Mouse (Mus musculus): ENCODE data around the gene Rnd1.

Rnd1 gene

GRCm38 (mm10) chr15:98676940-98677728 lies at the start of gene Rnd1:
Rnd1 (minus strand) TSS chr15:98677461.
- in situ Hi-C loops (cut with MboI, MseI): no loop called here

GRCm38 (mm10) chr15:98726746-98727145 lies 49.5 kb upstream of the Rnd1 start:
- in situ Hi-C loops (cut with MboI, MseI): loop anchor here (5.0 kb wide), 1 partner anchor 306 kb away; no protein-coding TSS in a partner anchor

GRCm38 (mm10) chr15:98726079-98726478 lies 48.8 kb upstream of the Rnd1 start:
- in situ Hi-C loops (cut with MboI, MseI): loop anchor here (5.0 kb wide), 1 partner anchor 306 kb away; no protein-coding TSS in a partner anchor

GRCm38 (mm10) chr15:98724441-98724840 lies 47.2 kb upstream of the Rnd1 start:
- in situ Hi-C loops (cut with MboI, MseI): no loop called here

GRCm38 (mm10) chr15:98722854-98723253 lies 45.6 kb upstream of the Rnd1 start:
- in situ Hi-C loops (cut with MboI, MseI): no loop called here

GRCm38 (mm10) chr15:98722191-98722590 lies 44.9 kb upstream of the Rnd1 start:
- in situ Hi-C loops (cut with MboI, MseI): no loop called here

- in situ Hi-C loops (cut with MboI, MseI): loop anchor here (5.0 kb wide), 1 partner anchor 130 kb away; no protein-coding TSS in a partner anchor
These were observed 40.0 kb upstream of the Rnd1 start for GRCm38 (mm10) chr15:98717301-98717700.

- in situ Hi-C loops (cut with MboI, MseI): no loop called here
These were observed 37.0 kb upstream of the Rnd1 start for GRCm38 (mm10) chr15:98714230-98714652.

GRCm38 (mm10) chr15:98710442-98710841 lies 33.2 kb upstream of the Rnd1 start:
- in situ Hi-C loops (cut with MboI, MseI): no loop called here

- in situ Hi-C loops (cut with MboI, MseI): loop anchor here (5.0 kb wide), 2 partner anchors 36 to 89 kb away; no protein-coding TSS in a partner anchor
These were observed 30.6 kb upstream of the Rnd1 start, which contains the start of gene Ccdc65 for GRCm38 (mm10) chr15:98707766-98708372. Ccdc65 (plus strand) TSS chr15:98708207.

GRCm38 (mm10) chr15:98704312-98704711 lies 27.1 kb upstream of the Rnd1 start:
- in situ Hi-C loops (cut with MboI, MseI): no loop called here

- in situ Hi-C loops (cut with MboI, MseI): loop anchor here (10.0 kb wide), 1 partner anchor 525 kb away; no protein-coding TSS in a partner anchor
These were observed 22.2 kb upstream of the Rnd1 start for GRCm38 (mm10) chr15:98699190-98700105.

GRCm38 (mm10) chr15:98696216-98696615 lies 19.0 kb upstream of the Rnd1 start:
- in situ Hi-C loops (cut with MboI, MseI): loop anchor here (10.0 kb wide), 1 partner anchor 521 kb away; no protein-coding TSS in a partner anchor

- in situ Hi-C loops (cut with MboI, MseI): loop anchor here (10.0 kb wide), 1 partner anchor 521 kb away; no protein-coding TSS in a partner anchor
These were observed 18.5 kb upstream of the Rnd1 start for GRCm38 (mm10) chr15:98695726-98696125.

- in situ Hi-C loops (cut with MboI, MseI): loop anchor here (5.0 to 10.0 kb wide), 2 partner anchors 40 to 517 kb away; no protein-coding TSS in a partner anchor
These were observed 15.0 kb upstream of the Rnd1 start for GRCm38 (mm10) chr15:98692171-98692715.

- in situ Hi-C loops (cut with MboI, MseI): loop anchor here (5.0 to 10.0 kb wide), 2 partner anchors 39 to 517 kb away; no protein-coding TSS in a partner anchor
These were observed 14.4 kb upstream of the Rnd1 start for GRCm38 (mm10) chr15:98691486-98692147.

GRCm38 (mm10) chr15:98689682-98690081 lies 12.4 kb upstream of the Rnd1 start:
- in situ Hi-C loops (cut with MboI, MseI): loop anchor here (5.0 to 10.0 kb wide), 2 partner anchors 37 to 515 kb away; no protein-coding TSS in a partner anchor

- in situ Hi-C loops (cut with MboI, MseI): no loop called here
These were observed 8.7 kb upstream of the Rnd1 start for GRCm38 (mm10) chr15:98685926-98686325.

- in situ Hi-C loops (cut with MboI, MseI): no loop called here
These were observed 6.5 kb upstream of the Rnd1 start for GRCm38 (mm10) chr15:98683746-98684145.

GRCm38 (mm10) chr15:98683177-98683576 lies 5.9 kb upstream of the Rnd1 start:
- in situ Hi-C loops (cut with MboI, MseI): no loop called here

Measured in regulatory T cell (primary cell).